Mouse (Mus musculus) CH12.LX (cell line): ENCODE measurements around the gene Meox2. TPM values are rescaled to one million over a fixed set of nuclear protein-coding genes. Genes with fewer than 3 reads are reported as not detected.

Experiments
- DNase-seq: peaks from one replicate; pipeline ENCODE4 v3.0.0-alpha.2; 2013; ENCODE audit errors: extremely low read depth
- H3K27ac ChIP-seq: 2 replicates; pipeline ENCODE4 v1.5.1; 2012; ENCODE audit warnings: low read depth, mild to moderate bottlenecking, control low read depth, moderate library complexity; ENCODE audit not compliant: insufficient read depth
- H3K27me3 ChIP-seq: replicated peaks from 2 replicates; pipeline ENCODE3; 2012; ENCODE audit warnings: inconsistent platforms
- H3K36me3 ChIP-seq, 2 experiments: replicated peaks in 1 of 2; 2 replicates each; pipeline versions ENCODE3 to v1.6.1; 2012; ENCODE audit warnings: inconsistent platforms in 1 of 2, low read length in 1 of 2, mild to moderate bottlenecking in 1 of 2, mixed read lengths in 1 of 2, moderate library complexity in 1 of 2; ENCODE audit not compliant: control insufficient read depth in 1 of 2, insufficient read depth in 1 of 2
- H3K4me1 ChIP-seq, 2 experiments: 2 replicates each; pipeline ENCODE4 v1.6.1; 2012; ENCODE audit warnings: inconsistent platforms in 1 of 2, moderate library complexity in 1 of 2; ENCODE audit not compliant: insufficient read depth in 2 of 2, control insufficient read depth in 1 of 2
- H3K4me2 ChIP-seq: 2 replicates; pipeline ENCODE4 v1.6.1; 2012; ENCODE audit warnings: low read depth, mild to moderate bottlenecking, control low read depth; ENCODE audit not compliant: poor library complexity, insufficient read depth, severe bottlenecking
- H3K4me3 ChIP-seq, 3 experiments: fragments of 150-350 bp in 1 of 3; sonication (generic) in 1 of 3; replicated peaks in 1 of 3; 2 replicates each; pipeline versions ENCODE3 to v1.5.1; 2011 to 2012; ENCODE audit warnings: low read depth in 2 of 3, low read length in 2 of 3, mild to moderate bottlenecking in 2 of 3, moderate library complexity in 2 of 3, control low read depth in 1 of 3, improper control_type of control experiment in 1 of 3, inconsistent platforms in 1 of 3, mixed read lengths in 1 of 3; ENCODE audit not compliant: poor library complexity in 1 of 3
- H3K79me2 ChIP-seq: replicated peaks from 2 replicates; pipeline ENCODE4 v1.6.1; 2012; ENCODE audit warnings: mild to moderate bottlenecking, moderate library complexity; ENCODE audit not compliant: control insufficient read depth, poor library complexity, insufficient read depth, severe bottlenecking; ENCODE audit errors: extremely low read depth
- H3K9ac ChIP-seq: 2 replicates; pipeline ENCODE4 v1.6.1; 2012; ENCODE audit warnings: low read depth, mild to moderate bottlenecking, control low read depth, moderate library complexity; ENCODE audit not compliant: insufficient read depth
- H3K9me3 ChIP-seq: replicated peaks from 2 replicates; pipeline ENCODE3; 2012; ENCODE audit warnings: low read length, inconsistent platforms, mixed read lengths
- BHLHE40 ChIP-seq: IDR thresholded peaks from 2 replicates; pipeline ENCODE4 v1.6.1; 2011; ENCODE audit warnings: mild to moderate bottlenecking, low read depth, low read length, improper control_type of control experiment
- CHD2 ChIP-seq: IDR thresholded peaks from 2 replicates; pipeline ENCODE4 v1.6.1; 2011; ENCODE audit warnings: low read length, improper control_type of control experiment
- CTCF ChIP-seq, 2 experiments: IDR thresholded peaks in 1 of 2; conservative IDR thresholded peaks in 1 of 2; 2 replicates each; pipeline ENCODE4 v1.5.1; 2011 to 2012; ENCODE audit warnings: low read depth in 2 of 2, low read length in 2 of 2, improper control_type of control experiment in 1 of 2, inconsistent platforms in 1 of 2, mild to moderate bottlenecking in 1 of 2, moderate library complexity in 1 of 2
- EP300 ChIP-seq: IDR thresholded peaks from 2 replicates; pipeline ENCODE4 v1.6.1; 2011; ENCODE audit warnings: low read length, improper control_type of control experiment
- GABPA ChIP-seq: IDR thresholded peaks from 2 replicates; pipeline ENCODE4 v1.6.1; 2012; ENCODE audit warnings: low read depth, low read length, improper control_type of control experiment, inconsistent platforms; ENCODE audit not compliant: insufficient replicate concordance
- HCFC1 ChIP-seq: IDR thresholded peaks from 2 replicates; pipeline ENCODE4 v1.6.1; 2012; ENCODE audit warnings: low read depth, mild to moderate bottlenecking, inconsistent platforms, low read length, improper control_type of control experiment
- JUN ChIP-seq: IDR thresholded peaks from 2 replicates; pipeline ENCODE4 v1.6.1; 2011; ENCODE audit warnings: low read depth, mild to moderate bottlenecking, low read length, improper control_type of control experiment, moderate library complexity; ENCODE audit not compliant: insufficient read depth
- JUND ChIP-seq: conservative IDR thresholded peaks from 2 replicates; pipeline ENCODE4 v1.6.1; 2011; ENCODE audit warnings: low read depth, low read length, improper control_type of control experiment
- KAT2A ChIP-seq: IDR thresholded peaks from 2 replicates; pipeline ENCODE4 v1.6.1; 2012; ENCODE audit warnings: low read length, improper control_type of control experiment, inconsistent platforms; ENCODE audit not compliant: insufficient replicate concordance
- MEF2A ChIP-seq: IDR thresholded peaks from 2 replicates; pipeline ENCODE4 v1.6.1; 2014; ENCODE audit warnings: low read depth, mild to moderate bottlenecking, inconsistent platforms, low read length, improper control_type of control experiment, borderline replicate concordance
- MXI1 ChIP-seq: IDR thresholded peaks from 2 replicates; pipeline ENCODE4 v1.6.1; 2011; ENCODE audit warnings: mild to moderate bottlenecking, low read depth, low read length, improper control_type of control experiment
- NELFE ChIP-seq: IDR thresholded peaks from 2 replicates; pipeline ENCODE4 v1.6.1; 2011; ENCODE audit warnings: low read depth, low read length, improper control_type of control experiment
- NRF1 ChIP-seq: IDR thresholded peaks from 2 replicates; pipeline ENCODE4 v1.6.1; 2014; ENCODE audit warnings: low read depth, mild to moderate bottlenecking, inconsistent platforms, low read length, improper control_type of control experiment, moderate library complexity
- POLR2A ChIP-seq: IDR thresholded peaks from 2 replicates; pipeline ENCODE4 v1.6.1; 2011; ENCODE audit warnings: low read depth, mild to moderate bottlenecking, improper control_type of control experiment, low read length
- POLR2AphosphoS2 ChIP-seq: IDR thresholded peaks from 2 replicates; pipeline ENCODE4 v1.6.1; 2011; ENCODE audit warnings: low read depth, low read length, improper control_type of control experiment
- RCOR1 ChIP-seq: conservative IDR thresholded peaks from 2 replicates; pipeline ENCODE4 v1.6.1; 2012; ENCODE audit warnings: low read depth, mild to moderate bottlenecking, inconsistent platforms, low read length, improper control_type of control experiment
- USF1 ChIP-seq: IDR thresholded peaks from 2 replicates; pipeline ENCODE4 v1.6.1; 2014; ENCODE audit warnings: low read depth, mild to moderate bottlenecking, inconsistent platforms, low read length, improper control_type of control experiment
- USF2 ChIP-seq: conservative IDR thresholded peaks from 2 replicates; pipeline ENCODE4 v1.6.1; 2011; ENCODE audit warnings: low read depth, low read length, improper control_type of control experiment
- ZKSCAN1 ChIP-seq: IDR thresholded peaks from 2 replicates; pipeline ENCODE4 v1.6.1; 2012; ENCODE audit warnings: low read depth, inconsistent platforms, low read length, improper control_type of control experiment, borderline replicate concordance
- ZMIZ1 ChIP-seq: IDR thresholded peaks from 2 replicates; pipeline ENCODE4 v1.6.1; 2012; ENCODE audit warnings: low read depth, mild to moderate bottlenecking, inconsistent platforms, low read length, improper control_type of control experiment
- ZNF384 ChIP-seq: IDR thresholded peaks from 2 replicates; pipeline ENCODE4 v1.6.1; 2012; ENCODE audit warnings: low read depth, low read length, improper control_type of control experiment, inconsistent platforms
- dilution Hi-C: fragments of 300-500 bp; cut with MboI; formaldehyde crosslinking; loops from 2 replicates; pipeline ENCODE4 v1.14.3; 2020; ENCODE audit warnings: low sequenced_read_pairs; ENCODE audit not compliant: extremely low pct_unique_long_range_greater_than_20kb, extremely low pct_ligation_motif_present
- in situ Hi-C: fragments of 300-500 bp; cut with MboI; formaldehyde crosslinking; loops from 3 replicates; pipeline ENCODE4 v1.14.3; 2019; ENCODE audit warnings: low sequenced_read_pairs, low pct_ligation_motif_present, low pct_unique_long_range_greater_than_20kb, mixed read lengths
- polyA plus RNA-seq: library from polyadenylated mRNA; unstranded; fragments of >175 nt; gene quantifications from 2 replicates; pipeline ENCODE4 v1.2.1, GENCODE M21; 2012; ENCODE audit warnings: low read depth; ENCODE audit not compliant: insufficient read length
- total RNA-seq, 2 experiments: library from RNA; depleted of rRNA; stranded (reverse); fragments of 300-350 nt in 1 of 2; fragments of >200 nt in 1 of 2; gene quantifications; 2 replicates each; pipeline ENCODE4 v1.2.3; 2012 to 2014

Meox2 gene
- total RNA-seq (2012; rRNA removed), result not detected in 2 replicates
- not detected in 2 replicates for total RNA-seq (2014; rRNA removed)
- not detected in 2 replicates for polyA plus RNA-seq

GRCm38 (mm10) chr12:37108390-37108738 is at the start of gene Meox2:
Meox2 (plus strand) TSS chr12:37108540.
- Histone ChIP-seq H3K27me3 (no peaks in the 10 kb centered on the region), H3K4me1 (no peaks in the 10 kb centered on the region), H3K36me3 (no peaks in the 10 kb centered on the region), H3K9me3 (peaks cover 3% of the 10 kb centered on the region), H3K4me2 (no peak within 1 kb of the TSS), H3K27ac (no peak within 1 kb of the TSS), H3K4me3 (no peak within 1 kb of the TSS), H3K79me2 (no peaks in the 10 kb centered on the region), H3K9ac (no peak within 1 kb of the TSS)
- dilution Hi-C loops, result no loop called here
- DNase-seq, result no peak
- in situ Hi-C loops, result no loop called here
- no peak for TF ChIP-seq ZMIZ1

- Histone ChIP-seq H3K9me3 (no peaks in the 10 kb centered on the region), H3K4me3 (no peak overlapping the region), H3K36me3 (no peaks in the 10 kb centered on the region), H3K27me3 (no peaks in the 10 kb centered on the region), H3K4me1 (no peaks in the 10 kb centered on the region), H3K27ac (no peak overlapping the region), H3K9ac (no peak overlapping the region), H3K79me2 (no peaks in the 10 kb centered on the region), H3K4me2 (no peak overlapping the region)
- dilution Hi-C loops (no loop called here), in situ Hi-C loops (no loop called here)
- DNase-seq, result no peak
- TF ChIP-seq ZNF384 (no peak), USF1 (no peak), MXI1 (no peak), CTCF (conservative IDR thresholded peaks at IDR 0.05 in 1 of 2, IDR thresholded peaks at IDR 0.05 in 1 of 2; ENCODE audit: low read depth in 2 of 2, low read length in 2 of 2) (no peak), NRF1 (no peak), HCFC1 (no peak), CHD2 (no peak), JUND (no peak), GABPA (no peak), EP300 (no peak), USF2 (no peak), NELFE (no peak), JUN (no peak), KAT2A (no peak), POLR2AphosphoS2 (no peak), ZKSCAN1 (no peak), RCOR1 (no peak), BHLHE40 (no peak), MEF2A (no peak), POLR2A (no peak)
Measured at GRCm38 (mm10) chr12:37072636-37073035, 35.7 kb upstream of the Meox2 start.
